Mouse (Mus musculus) urinary bladder, postnatal 10 days (tissue): ENCODE data around the gene Dtnbp1.

Source experiments
- DNase-seq: peaks from one replicate; pipeline ENCODE4 v3.0.0; 2022; ENCODE audit warnings: low spot score

Gene Dtnbp1

GRCm38 (mm10) chr13:44948320-44949250 is 53.4 kb downstream of the Dtnbp1 start:
- DNase-seq: no peak

GRCm38 (mm10) chr13:44946880-44947635 is 54.9 kb downstream of the Dtnbp1 start:
- no peak for DNase-seq

GRCm38 (mm10) chr13:44943618-44944017 is 58.3 kb downstream of the Dtnbp1 start:
- DNase-seq: no peak

- DNase-seq: no peak
Observed at GRCm38 (mm10) chr13:44939326-44940035, 62.5 kb downstream of the Dtnbp1 start.

- no peak for DNase-seq
Observed at GRCm38 (mm10) chr13:44937681-44938080, 64.3 kb downstream of the Dtnbp1 start.

GRCm38 (mm10) chr13:44933575-44933974 is 68.4 kb downstream of the Dtnbp1 start:
- DNase-seq: no peak

GRCm38 (mm10) chr13:44932307-44933264 is 69.4 kb downstream of the Dtnbp1 start:
- DNase-seq: no peak

GRCm38 (mm10) chr13:44926311-44926710 is 75.6 kb downstream of the Dtnbp1 start:
- DNase-seq: no peak

GRCm38 (mm10) chr13:44925173-44925572 is 76.8 kb downstream of the Dtnbp1 start:
- no peak for DNase-seq

GRCm38 (mm10) chr13:44924042-44924441 is 77.9 kb downstream of the Dtnbp1 start:
- no peak for DNase-seq

GRCm38 (mm10) chr13:44921721-44922120 is 80.2 kb downstream of the Dtnbp1 start:
- no peak for DNase-seq

- DNase-seq: no peak
Observed at GRCm38 (mm10) chr13:44921095-44921494, 80.9 kb downstream of the Dtnbp1 start.

GRCm38 (mm10) chr13:44918269-44918668 is 83.7 kb downstream of the Dtnbp1 start:
- no peak for DNase-seq

GRCm38 (mm10) chr13:44917202-44917601 is 84.7 kb downstream of the Dtnbp1 start:
- DNase-seq: no peak

- DNase-seq: no peak
Observed at GRCm38 (mm10) chr13:44915945-44916344, 86.0 kb downstream of the Dtnbp1 start.

GRCm38 (mm10) chr13:44915382-44915781 is 86.6 kb downstream of the Dtnbp1 start:
- no peak for DNase-seq

GRCm38 (mm10) chr13:44913560-44913959 is 88.4 kb downstream of the Dtnbp1 start:
- DNase-seq: no peak

GRCm38 (mm10) chr13:44912851-44913250 is 89.1 kb downstream of the Dtnbp1 start:
- DNase-seq: no peak

- no peak for DNase-seq
Observed at GRCm38 (mm10) chr13:44908790-44909189, 93.2 kb downstream of the Dtnbp1 start.

- DNase-seq: peak; percentile 56
Observed at GRCm38 (mm10) chr13:44907702-44908101, 94.2 kb downstream of the Dtnbp1 start.

- DNase-seq: no peak
Observed at GRCm38 (mm10) chr13:44906141-44906540, 95.8 kb downstream of the Dtnbp1 start.
